Mouse (Mus musculus) embryo, embryonic 10.5 days (tissue): ENCODE measurements around the gene Csf2rb2.
"Not testable (repeated sequence)": the region's sequence is repeated elsewhere in the genome, so short reads cannot be mapped to it uniquely, and the experiment has no call there.

Experiments
- DNase-seq: peaks from one replicate; pipeline ENCODE4 v3.0.0-alpha.2; 2015; ENCODE audit warnings: low spot score

Csf2rb2 gene

DNA sequence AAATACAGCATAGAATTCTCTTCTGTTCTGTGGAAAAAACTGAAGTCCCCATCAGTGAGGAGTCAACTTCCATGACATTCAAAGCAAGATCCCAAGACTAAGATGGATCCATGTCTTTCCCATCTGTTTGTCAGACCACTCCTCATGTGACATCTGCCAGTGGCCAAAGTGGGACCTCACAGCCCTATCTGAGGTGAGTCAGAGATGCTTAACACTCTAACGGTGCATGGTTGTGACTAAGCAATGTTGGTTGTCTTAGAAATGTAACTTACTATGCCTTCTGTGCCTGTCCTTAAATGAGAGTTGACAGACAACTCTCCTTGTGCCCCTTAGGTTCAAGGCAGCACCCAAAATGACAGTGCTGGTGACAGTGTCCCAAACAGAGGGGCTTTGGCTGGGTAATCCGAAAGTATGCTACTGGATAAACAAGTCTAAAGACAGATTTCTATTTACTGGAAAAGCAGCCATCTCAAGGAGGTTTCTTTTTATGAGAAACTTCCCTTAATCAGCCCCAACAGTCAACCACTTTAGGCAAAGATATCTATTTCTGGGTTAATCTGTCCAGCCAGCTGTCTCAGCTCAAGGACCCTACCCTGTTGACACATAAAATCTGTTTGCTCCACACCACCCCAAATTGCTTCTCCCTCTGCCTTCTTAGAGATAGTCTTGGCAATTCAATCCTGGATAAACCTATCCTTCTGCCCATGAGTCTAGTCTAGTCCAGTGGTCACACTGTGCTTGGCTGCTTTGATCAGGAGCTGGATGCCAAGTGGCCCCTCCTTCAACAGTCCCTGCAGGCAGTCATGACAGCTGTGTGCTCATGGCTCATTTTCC is 13.0 kb upstream of the Csf2rb2 start:
- not testable (repeated sequence) for DNase-seq

DNA sequence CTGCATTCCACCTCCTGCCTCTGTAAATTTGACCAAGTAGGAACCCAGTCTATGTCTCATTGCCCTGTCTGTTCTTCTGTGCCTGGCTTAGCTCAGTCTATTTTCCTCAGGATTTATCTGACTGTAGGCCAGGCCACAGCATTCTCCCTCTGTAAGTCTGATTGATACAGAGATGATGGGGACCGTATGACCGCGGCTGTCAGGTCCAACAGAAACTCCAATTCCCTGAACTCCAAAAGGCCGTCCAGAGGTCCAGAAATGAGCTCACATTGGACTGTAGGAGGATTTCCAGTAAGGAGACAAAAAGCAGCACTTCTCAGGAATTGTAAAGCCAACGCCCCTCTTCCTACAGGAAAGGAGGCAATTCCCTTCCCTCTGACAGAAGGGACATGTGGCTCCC is 8.1 kb upstream of the Csf2rb2 start:
- not testable (repeated sequence) for DNase-seq

DNA sequence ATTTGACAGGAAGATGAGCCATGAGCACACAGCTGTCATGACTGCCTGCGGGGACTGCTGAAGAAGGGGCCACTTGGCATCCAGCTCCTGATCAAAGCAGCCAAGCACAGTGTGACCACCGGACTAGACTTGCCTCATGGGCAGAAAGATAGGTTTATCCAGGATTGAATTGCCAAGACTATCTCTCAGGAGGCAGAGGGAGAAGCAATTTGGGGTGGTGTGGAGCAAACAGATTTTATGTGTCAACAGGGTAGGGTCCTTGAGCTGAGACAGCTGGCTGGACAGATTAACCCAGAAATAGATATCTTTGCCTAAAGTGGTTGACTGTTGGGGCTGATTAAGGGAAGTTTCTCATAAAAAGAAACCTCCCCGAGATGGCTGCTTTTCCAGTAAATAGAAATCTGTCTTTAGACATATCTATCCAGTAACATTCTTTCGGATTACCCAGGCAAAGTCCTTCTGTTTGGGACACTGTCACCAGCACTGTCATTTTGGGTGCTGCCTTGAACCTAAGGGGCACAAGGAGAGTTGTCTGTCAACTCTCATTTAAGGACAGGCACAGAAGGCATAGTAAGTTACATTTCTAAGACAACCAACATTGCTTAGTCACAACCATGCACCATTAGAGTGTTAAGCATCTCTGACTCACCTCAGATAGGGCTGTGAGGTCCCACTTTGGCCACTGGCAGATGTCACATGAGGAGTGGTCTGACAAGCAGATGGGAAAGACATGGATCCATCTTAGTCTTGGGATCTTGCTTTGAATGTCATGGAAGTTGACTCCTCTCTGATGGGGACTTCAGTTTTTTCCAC is 7.1 kb upstream of the Csf2rb2 start:
- not testable (repeated sequence) for DNase-seq

DNA sequence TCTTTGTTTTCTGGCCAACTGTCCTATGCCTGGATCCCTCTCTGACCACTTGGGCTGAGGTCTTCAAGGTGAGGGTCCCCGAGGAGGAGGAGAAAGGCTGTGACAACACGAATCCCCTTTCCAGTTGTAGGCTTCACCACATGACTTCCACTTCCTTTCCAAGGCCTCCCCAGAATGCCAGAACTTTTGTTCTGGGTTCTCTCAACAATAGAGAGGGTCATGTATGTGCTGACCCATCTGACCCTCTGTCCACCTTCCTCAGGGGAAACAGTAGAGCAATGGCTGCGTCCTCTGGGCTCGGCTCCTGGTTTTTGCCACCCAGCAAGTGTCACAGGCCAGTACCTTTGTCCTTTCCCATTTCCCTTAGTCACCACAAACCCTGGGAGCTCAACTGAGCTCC is 5.5 kb upstream of the Csf2rb2 start:
- DNase-seq = no peak

DNA sequence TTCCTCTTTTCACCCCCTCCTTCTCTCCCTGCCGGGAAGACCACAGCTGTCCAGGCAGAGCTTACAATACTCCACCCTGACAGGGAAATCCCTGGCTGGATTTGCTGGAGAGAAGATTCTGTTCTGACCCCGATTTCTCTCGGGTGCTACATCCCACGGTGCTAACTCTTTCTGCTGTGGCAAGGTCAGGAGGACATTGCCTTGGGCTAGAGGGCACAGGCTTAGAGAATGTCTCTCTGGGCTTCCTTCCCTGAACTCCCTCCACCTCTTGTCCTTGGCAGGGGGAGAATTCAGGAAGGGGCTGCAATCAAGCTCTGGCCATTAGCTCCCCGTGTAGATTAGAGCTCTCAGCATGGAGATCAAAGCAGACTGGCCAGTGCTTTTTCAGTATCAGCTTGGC is 4.3 kb upstream of the Csf2rb2 start:
- no peak for DNase-seq

DNA sequence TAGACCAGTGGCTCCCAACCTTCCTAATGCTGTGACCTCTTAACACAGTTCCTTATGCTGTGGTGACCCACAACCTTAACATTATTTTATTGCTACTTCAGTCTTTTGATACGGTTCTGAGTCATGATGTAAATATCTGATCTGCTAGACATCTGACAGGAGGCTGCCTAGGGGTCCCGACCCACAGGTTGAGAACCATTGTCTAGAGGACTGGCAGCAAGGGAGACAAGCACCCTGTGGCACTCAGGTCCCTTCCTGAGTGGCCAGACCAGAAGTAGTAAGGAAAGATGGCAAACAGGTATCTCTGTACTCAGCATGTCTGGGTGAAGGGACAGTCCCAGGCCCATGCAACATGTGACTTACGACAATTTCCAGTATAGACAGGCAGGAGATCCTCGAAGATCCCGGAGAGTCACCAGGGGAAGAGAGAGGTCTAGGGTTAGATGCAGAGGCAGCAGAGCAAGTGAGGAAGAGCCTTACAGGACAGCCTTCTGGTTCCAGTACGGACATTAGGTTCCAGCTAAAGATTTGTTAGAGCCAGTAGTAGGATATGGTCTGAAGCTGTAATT is 1.8 kb downstream of the Csf2rb2 start:
- no peak for DNase-seq

DNA sequence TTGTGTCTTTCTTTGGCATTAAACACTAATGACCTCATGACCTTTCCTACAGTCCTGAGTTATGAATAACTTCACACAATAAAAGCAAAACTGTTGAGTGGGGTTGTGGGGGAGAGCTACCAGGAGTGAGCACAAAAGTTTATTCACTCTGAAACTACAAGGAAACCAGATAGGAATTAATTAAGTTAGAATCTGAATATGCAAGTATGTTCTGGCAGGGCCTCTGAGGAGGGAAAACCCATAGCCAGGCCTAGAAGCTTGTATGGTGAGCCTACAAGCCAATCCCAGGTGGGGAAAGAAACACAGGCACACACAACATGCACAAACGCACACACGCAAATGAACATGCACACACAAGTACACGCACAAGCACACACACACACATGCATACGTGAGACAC is 2.8 kb downstream of the Csf2rb2 start:
- DNase-seq = no peak

DNA sequence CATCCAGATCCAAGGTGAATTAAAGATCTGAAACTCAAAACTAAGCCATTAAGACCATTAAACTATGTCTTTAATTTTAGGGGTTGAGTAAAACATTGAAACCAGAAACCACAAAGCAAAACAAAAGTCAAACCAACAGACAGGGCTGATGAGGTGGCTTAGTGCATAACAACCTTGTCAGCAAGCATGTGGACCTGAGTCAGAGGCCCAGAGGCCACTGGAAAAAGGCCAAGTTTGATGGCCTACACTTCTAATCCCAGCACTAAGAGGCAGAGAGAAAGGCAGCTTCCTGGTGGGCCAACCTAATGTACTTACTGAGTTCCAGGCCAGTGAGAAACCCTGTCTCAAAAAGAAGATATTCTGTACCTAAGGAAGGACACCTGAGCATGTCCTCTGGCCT is 4.7 kb downstream of the Csf2rb2 start:
- DNase-seq = no peak

DNA sequence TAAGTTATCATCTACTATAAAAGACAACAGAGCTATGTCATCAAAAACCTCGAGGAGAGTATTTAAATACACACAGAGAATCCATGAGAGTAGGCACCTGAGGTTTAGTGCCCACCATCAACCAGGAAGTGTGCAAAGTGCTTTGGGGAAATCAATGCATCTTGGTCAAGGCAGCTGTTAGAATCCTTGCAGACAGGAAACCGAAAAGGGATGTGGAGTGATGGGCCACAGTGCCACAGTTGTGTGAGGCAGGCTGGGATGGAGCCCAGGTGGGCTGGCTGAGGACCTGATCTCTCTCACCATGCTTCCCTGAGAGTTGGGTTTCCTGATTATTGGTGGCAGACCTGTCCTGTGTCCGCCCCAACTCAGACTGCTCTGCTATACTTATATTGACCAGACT is 5.9 kb downstream of the Csf2rb2 start:
- no peak for DNase-seq

DNA sequence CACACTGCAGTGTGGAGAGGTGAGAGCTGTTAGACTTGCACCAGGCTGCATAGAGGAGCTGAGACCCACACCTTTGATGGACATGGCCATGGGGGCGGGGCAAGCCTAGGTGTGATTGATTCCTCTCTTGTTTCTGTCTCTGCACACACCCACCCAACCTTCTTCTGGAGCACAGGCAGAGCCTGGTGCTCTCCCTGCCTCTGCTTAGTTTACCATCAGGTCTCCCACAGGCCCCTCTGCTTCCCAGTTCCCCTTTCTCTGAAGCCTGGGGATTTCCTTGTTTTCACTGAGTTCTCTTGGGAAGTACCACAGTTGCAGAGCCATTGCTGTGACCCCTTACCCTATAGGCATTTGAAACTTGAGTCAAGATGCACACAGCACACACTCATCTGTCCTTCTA is 7.0 kb downstream of the Csf2rb2 start:
- no peak for DNase-seq

DNA sequence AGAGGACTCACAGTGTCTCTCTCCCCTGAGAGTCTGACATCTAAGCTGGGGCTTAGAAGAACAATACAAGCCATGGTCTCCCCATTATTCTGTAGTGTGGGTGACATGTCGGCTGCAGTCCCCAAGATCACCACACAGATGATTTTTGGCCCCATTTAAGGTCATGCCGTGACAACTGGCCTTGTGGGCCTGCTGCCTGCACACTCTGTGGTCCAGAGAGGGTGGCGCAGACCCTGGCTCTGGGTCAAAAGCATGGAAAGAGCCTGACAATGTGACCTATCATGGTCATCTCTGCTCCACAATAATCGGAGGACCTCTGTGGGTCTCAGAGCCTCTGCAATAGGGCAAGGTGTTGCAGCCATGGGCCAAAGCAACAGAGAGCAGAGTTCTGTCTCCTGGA is 11.8 kb downstream of the Csf2rb2 start:
- no peak for DNase-seq

DNA sequence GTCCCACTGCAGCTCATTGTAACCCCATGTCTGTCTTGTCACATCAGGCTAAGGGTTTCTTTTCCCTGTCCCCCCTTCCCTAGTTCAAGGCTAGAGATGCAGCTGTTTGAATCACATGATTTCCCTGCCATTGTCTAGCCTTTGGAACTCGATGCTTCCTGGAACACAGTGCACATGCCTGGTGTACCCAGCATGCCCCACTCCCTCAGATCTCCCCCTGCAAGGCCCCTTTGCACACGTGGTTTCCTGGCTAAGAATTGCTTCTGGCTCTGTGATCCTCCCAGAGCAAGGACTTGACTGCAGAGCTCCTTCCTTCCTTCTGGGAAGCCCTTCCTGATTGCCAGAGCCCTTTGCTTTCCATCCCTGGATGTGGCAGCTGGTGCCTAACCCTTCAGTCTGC is 12.3 kb downstream of the Csf2rb2 start:
- not testable (repeated sequence) for DNase-seq

DNA sequence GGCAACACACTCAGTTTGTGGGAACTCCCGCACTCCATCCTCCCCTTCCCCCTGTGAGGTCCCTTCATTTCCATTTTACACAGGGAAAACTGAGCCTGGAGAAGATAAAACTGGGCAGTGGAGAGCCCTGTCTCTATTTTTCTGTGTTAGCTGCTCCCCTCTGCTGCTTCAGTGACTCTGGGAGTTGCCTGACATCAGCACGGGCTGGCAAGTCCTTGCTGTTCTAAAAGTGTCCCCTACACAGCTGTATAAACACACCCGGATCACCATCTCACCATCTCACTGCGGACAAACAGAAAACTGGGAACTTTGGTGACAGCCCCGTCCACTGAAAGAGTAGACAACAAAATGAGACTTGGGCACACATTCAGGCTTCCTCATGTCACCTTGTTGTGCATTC is 15.7 kb downstream of the Csf2rb2 start:
- DNase-seq = not testable (repeated sequence)

DNA sequence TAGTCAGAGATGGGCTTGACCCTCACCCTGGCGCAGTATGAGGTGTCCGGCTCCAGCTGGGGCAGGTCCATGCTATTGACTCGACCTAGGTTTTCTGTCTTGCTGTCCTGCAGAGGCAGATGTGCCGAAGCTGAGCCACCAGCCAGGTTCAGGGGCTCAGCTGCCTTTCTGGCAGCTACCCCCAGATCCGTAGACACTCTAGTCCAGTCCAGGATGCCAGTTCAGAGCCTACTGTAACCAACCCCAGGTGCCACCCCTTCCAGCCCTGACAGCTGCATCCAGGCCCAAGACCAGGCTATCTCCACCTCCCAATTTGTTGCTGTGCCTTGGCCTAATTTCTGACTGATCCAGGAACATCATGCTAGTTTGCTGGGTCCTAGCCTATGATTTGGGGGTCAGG is 17.6 kb downstream of the Csf2rb2 start:
- no peak for DNase-seq

DNA sequence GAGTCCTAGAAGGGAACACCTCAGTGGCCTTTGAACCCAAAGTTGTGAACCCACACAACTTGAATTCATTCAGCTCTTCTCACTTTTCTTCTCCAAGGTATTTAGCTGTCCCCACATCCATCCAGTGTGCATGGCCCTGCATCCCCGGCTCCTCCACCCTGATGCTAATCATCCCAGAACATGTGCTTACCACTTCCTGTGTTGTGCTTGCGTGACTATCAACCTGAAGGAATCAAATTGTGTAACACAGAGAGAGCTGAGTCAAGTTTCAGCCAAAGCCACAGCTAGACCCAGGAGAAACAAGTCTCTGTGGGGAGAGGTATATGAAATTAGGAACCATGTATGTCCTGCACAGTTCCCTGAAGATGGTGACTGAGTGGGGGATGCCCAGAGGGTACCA is 27.2 kb downstream of the Csf2rb2 start:
- no peak for DNase-seq

DNA sequence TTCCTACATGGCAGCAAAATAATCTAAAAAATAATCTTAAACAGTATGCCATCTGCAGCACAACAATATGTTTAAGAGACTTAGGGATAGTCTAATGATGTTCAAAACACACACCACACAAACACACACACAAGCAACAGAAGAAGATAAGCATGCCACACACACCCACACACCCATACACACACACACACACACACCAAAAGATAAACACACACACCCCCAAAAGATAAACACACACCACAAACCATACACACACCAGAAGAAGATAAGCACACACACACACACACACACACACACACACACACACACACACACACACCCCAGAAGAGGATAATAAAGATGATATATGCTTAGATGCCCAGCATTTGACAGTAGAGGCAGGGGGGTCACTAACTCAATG is 34.3 kb downstream of the Csf2rb2 start:
- no peak for DNase-seq

DNA sequence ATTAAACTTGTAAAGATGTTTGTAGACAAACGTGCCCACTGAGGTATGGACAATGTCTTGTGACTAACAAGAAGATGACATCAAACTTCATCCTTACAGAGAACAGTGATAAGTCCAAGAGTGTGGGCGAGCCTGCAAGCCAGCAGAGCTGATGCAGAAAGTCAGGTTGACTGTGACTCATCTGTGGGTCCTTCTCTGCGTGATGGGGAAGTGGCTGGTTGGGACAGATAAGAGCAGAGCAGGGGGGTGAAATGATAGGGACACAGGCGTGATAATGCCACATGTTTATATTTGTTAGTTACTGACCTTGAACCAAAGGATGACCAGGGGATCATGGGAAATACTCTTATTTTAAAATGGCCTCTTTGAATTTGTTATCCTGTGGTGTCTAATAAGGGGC is 37.7 kb downstream of the Csf2rb2 start:
- DNase-seq = no peak

DNA sequence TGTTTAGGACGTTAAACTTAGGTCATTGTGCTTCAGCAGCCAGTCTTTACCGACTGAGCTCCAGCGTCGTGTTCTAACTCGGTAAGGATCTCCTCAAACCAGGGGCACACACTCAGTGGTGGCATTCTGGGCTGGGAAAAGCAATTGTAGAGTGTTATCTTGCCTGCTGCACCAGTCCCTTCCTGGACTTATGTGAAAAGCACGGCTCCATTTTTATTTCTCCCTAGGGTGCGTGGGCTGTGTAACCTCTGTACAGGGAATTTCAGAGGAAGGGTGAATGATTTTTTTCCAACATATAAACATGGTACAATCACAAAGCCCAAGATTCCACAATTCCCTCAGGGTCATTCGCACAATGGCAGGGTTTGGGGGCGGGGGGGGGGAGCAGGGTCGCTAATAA is 38.1 kb downstream of the Csf2rb2 start:
- no peak for DNase-seq

DNA sequence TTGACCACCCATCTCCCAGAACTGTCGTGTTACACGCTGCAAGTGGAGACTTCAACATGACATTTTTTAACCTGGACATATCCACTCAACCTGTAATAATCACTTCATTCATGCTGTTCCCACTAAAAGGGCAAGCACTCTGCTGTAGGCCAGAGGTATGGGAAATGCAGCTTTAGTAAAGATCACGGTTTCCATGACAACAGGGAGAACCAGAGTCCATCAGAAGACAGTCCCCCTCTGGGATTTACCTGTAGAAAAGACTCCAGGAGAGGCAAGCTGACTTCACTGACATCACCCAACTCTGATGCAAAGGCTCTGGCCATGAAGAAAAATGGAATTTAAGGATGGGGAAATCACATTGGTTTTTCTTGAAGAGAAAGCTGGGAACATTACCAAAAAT is 42.2 kb downstream of the Csf2rb2 start:
- DNase-seq = no peak

DNA sequence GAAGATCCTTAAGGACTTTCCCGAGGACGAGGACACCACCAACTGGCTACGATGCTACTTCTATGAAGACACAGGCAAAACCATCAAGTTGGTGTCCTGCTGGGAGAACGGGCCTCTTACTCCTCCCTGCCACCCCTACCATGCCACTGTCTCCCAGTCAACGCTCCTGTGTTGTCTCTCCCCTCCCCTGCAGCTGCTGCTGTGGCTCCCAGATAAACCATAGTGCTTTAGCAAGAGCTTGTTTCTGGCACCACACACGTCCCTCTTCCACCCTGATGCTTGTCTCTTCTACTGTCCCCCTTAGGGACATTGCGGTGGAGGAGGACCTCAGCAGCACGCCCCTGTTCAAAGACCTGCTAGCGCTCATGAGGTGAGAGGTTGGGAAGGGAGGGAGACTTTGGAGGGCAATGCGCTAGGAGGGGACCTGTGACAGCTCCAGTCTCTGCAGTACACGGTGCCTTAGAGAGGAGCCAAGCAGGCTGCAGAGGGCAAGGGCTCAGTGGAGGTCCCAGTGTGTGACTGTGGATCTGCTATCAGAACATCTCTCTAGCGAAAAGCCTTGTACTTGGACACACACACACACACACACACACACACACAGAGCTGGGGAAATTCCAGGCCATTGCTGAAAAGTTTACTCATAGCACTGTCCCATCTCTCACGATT is 44.7 kb downstream of the Csf2rb2 start:
- no peak for DNase-seq

DNA sequence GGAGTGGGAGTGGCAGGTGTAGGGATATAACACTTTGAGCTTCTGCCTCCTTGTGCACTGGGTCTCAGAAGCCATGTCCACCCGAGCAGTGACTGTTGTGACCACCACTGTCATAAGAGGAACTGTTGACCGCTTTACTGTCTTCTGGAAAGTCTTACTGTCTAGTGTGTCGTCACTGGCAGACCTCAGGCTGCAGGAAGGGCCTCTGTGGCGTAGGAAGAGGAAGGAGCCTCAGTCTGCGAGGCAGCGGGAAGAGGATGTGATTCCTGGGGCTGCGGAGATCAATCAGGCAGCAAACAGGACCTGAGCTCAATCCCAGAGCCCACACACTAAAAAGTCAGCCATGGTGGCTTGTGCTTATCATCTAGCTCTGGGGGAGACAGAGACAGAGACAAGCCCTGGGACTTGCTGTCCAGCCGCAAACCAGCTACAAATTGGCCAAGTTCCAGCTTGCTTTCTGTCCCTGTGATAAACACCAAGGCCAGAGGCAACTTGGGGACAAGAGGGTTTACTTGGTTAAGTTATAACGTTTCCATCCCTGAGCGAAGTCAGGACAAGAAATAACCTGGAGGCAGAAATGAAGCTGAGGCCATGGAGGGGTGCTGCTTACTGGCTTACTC is 47.2 kb downstream of the Csf2rb2 start:
- no peak for DNase-seq
